Mouse (Mus musculus): ENCODE measurements around the gene Cdk8. TPM values are rescaled to one million over a fixed set of nuclear protein-coding genes. Genes with fewer than 3 reads are reported as not detected.

The Cdk8 gene
- polyA plus RNA-seq, 1 experiment from 2014 or later, result 19.6 TPM

- H3K4me1 ChIP-seq, result peaks cover 23% of the 10 kb centered on the region
- no peaks in the 10 kb centered on the region for H3K9me3 ChIP-seq
- DNase-seq (ENCODE audit: low spot score), result no peak
- WGBS, result 90% methylated on average over 3 of the region's 3 CpGs
- no peak overlapping the region for H3K27ac ChIP-seq
- no peaks in the 10 kb centered on the region for H3K27me3 ChIP-seq (ENCODE audit: insufficient read depth, poor library complexity, severe bottlenecking)
- 0 out of 2 replicates have a peak, but pooled peaks cover 3% of the 10 kb centered on the region for H3K36me3 ChIP-seq
- H3K4me3 ChIP-seq, result no peak overlapping the region
These were observed 10.2 kb downstream of the Cdk8 start for GRCm38 (mm10) chr5:146241202-146241601.

GRCm38 (mm10) chr5:146245193-146245592 is 14.2 kb downstream of the Cdk8 start:
- H3K4me1 ChIP-seq, result peaks cover 27% of the 10 kb centered on the region
- WGBS, result 87% methylated on average over 4 of the region's 4 CpGs
- peaks cover 6% of the 10 kb centered on the region; the same call in 1 of the 2 replicates for H3K36me3 ChIP-seq
- H3K27ac ChIP-seq, result no peak overlapping the region
- DNase-seq (ENCODE audit: low spot score), result no peak
- no peaks in the 10 kb centered on the region for H3K27me3 ChIP-seq (ENCODE audit: insufficient read depth, poor library complexity, severe bottlenecking)
- no peak overlapping the region for H3K4me3 ChIP-seq
- no peaks in the 10 kb centered on the region for H3K9me3 ChIP-seq

GRCm38 (mm10) chr5:146245646-146246370 is 14.8 kb downstream of the Cdk8 start:
- H3K36me3 ChIP-seq, result peaks cover 6% of the 10 kb centered on the region; the same call in 1 of the 2 replicates
- DNase-seq (ENCODE audit: low spot score), result no peak
- H3K27me3 ChIP-seq (ENCODE audit: insufficient read depth, poor library complexity, severe bottlenecking), result no peaks in the 10 kb centered on the region
- 89% methylated on average over 7 of the region's 7 CpGs for WGBS
- H3K27ac ChIP-seq, result no peak overlapping the region
- no peaks in the 10 kb centered on the region for H3K9me3 ChIP-seq
- H3K4me3 ChIP-seq, result no peak overlapping the region
- H3K4me1 ChIP-seq, result peaks cover 33% of the 10 kb centered on the region

- DNase-seq (ENCODE audit: low spot score), result no peak
- Histone ChIP-seq H3K4me3 (no peak overlapping the region), H3K27ac (no peak overlapping the region), H3K9me3 (no peaks in the 10 kb centered on the region), H3K27me3 (ENCODE audit: insufficient read depth, poor library complexity, severe bottlenecking) (no peaks in the 10 kb centered on the region), H3K36me3 (peaks cover 6% of the 10 kb centered on the region; the same call in 1 of the 2 replicates), H3K4me1 (peaks cover 39% of the 10 kb centered on the region)
- WGBS, result 96% methylated on average over 1 of the region's 1 CpGs
These were observed 15.4 kb downstream of the Cdk8 start for GRCm38 (mm10) chr5:146246386-146246785.

- peaks cover 6% of the 10 kb centered on the region; the same call in 1 of the 2 replicates for H3K36me3 ChIP-seq
- WGBS, result 64% methylated on average over 5 of the region's 5 CpGs
- peaks cover 45% of the 10 kb centered on the region for H3K4me1 ChIP-seq
- H3K27ac ChIP-seq, result no peak overlapping the region
- no peaks in the 10 kb centered on the region for H3K27me3 ChIP-seq (ENCODE audit: insufficient read depth, poor library complexity, severe bottlenecking)
- H3K4me3 ChIP-seq, result no peak overlapping the region
- DNase-seq (ENCODE audit: low spot score), result no peak
- H3K9me3 ChIP-seq, result no peaks in the 10 kb centered on the region
These were observed 16.7 kb downstream of the Cdk8 start for GRCm38 (mm10) chr5:146247709-146248108.

GRCm38 (mm10) chr5:146248746-146249145 is 17.7 kb downstream of the Cdk8 start:
- DNase-seq (ENCODE audit: low spot score), result no peak
- WGBS, result 86% methylated on average over 10 of the region's 10 CpGs
- H3K36me3 ChIP-seq, result peaks cover 6% of the 10 kb centered on the region; the same call in 1 of the 2 replicates

GRCm38 (mm10) chr5:146250369-146251075 is 19.5 kb downstream of the Cdk8 start:
- no peak overlapping the region; the same call in 1 of the 2 replicates for H3K4me3 ChIP-seq
- 33% methylated on average over 12 of the region's 12 CpGs for WGBS
- peak overlapping the region; percentile 39; the same call in 1 of the 2 replicates for H3K27ac ChIP-seq
- H3K27me3 ChIP-seq (ENCODE audit: insufficient read depth, poor library complexity, severe bottlenecking), result no peaks in the 10 kb centered on the region
- H3K9me3 ChIP-seq, result no peaks in the 10 kb centered on the region
- DNase-seq (ENCODE audit: low spot score), result peak; percentile 79
- peaks cover 36% of the 10 kb centered on the region for H3K4me1 ChIP-seq
- peaks cover 6% of the 10 kb centered on the region; the same call in 1 of the 2 replicates for H3K36me3 ChIP-seq

More at GRCm38 (mm10) chr5:146248746-146249145, 17.7 kb downstream of the Cdk8 start:
- Histone ChIP-seq H3K27me3 (ENCODE audit: insufficient read depth, poor library complexity, severe bottlenecking) (no peaks in the 10 kb centered on the region), H3K4me3 (no peak overlapping the region), H3K9me3 (no peaks in the 10 kb centered on the region), H3K4me1 (peaks cover 36% of the 10 kb centered on the region), H3K27ac (no peak overlapping the region)

- Histone ChIP-seq H3K27me3 (ENCODE audit: insufficient read depth, poor library complexity, severe bottlenecking) (no peaks in the 10 kb centered on the region), H3K27ac (no peak overlapping the region), H3K36me3 (peaks cover 6% of the 10 kb centered on the region; the same call in 1 of the 2 replicates), H3K4me1 (peaks cover 31% of the 10 kb centered on the region), H3K9me3 (no peaks in the 10 kb centered on the region), H3K4me3 (no peak overlapping the region)
- WGBS, result 79% methylated on average over 5 of the region's 5 CpGs
- DNase-seq (ENCODE audit: low spot score), result no peak
These were observed 20.8 kb downstream of the Cdk8 start for GRCm38 (mm10) chr5:146251663-146252429.

GRCm38 (mm10) chr5:146253644-146254043 is 22.6 kb downstream of the Cdk8 start:
- H3K36me3 ChIP-seq, result peaks cover 10% of the 10 kb centered on the region
- 74% methylated on average over 5 of the region's 5 CpGs for WGBS
- H3K27ac ChIP-seq, result no peak overlapping the region
- DNase-seq (ENCODE audit: low spot score), result no peak
- no peaks in the 10 kb centered on the region for H3K27me3 ChIP-seq (ENCODE audit: insufficient read depth, poor library complexity, severe bottlenecking)
- peaks cover 26% of the 10 kb centered on the region for H3K4me1 ChIP-seq
- no peak overlapping the region for H3K4me3 ChIP-seq
- no peaks in the 10 kb centered on the region for H3K9me3 ChIP-seq

GRCm38 (mm10) chr5:146260003-146260402 is 29.0 kb downstream of the Cdk8 start:
- H3K36me3 ChIP-seq, result peaks cover 24% of the 10 kb centered on the region
- H3K4me3 ChIP-seq, result no peak overlapping the region
- H3K4me1 ChIP-seq, result 0 out of 2 replicates have a peak, but pooled peaks cover 3% of the 10 kb centered on the region
- no peak overlapping the region for H3K27ac ChIP-seq
- WGBS, result 33% methylated on average over 9 of the region's 9 CpGs
- no peak for DNase-seq (ENCODE audit: low spot score)
- H3K9me3 ChIP-seq, result no peaks in the 10 kb centered on the region
- no peaks in the 10 kb centered on the region for H3K27me3 ChIP-seq (ENCODE audit: insufficient read depth, poor library complexity, severe bottlenecking)

GRCm38 (mm10) chr5:146265934-146266591 is 35.0 kb downstream of the Cdk8 start:
- Histone ChIP-seq H3K27ac (no peak overlapping the region), H3K36me3 (peaks cover 22% of the 10 kb centered on the region; the same call in 1 of the 2 replicates), H3K4me1 (peaks cover 9% of the 10 kb centered on the region; the same call in 1 of the 2 replicates), H3K9me3 (no peaks in the 10 kb centered on the region), H3K27me3 (ENCODE audit: insufficient read depth, poor library complexity, severe bottlenecking) (no peaks in the 10 kb centered on the region), H3K4me3 (no peak overlapping the region)
- 73% methylated on average over 5 of the region's 6 CpGs for WGBS
- DNase-seq (ENCODE audit: low spot score), result no peak

- peaks cover 25% of the 10 kb centered on the region for H3K36me3 ChIP-seq
- peaks cover 9% of the 10 kb centered on the region; the same call in 1 of the 2 replicates for H3K4me1 ChIP-seq
- no peak for DNase-seq (ENCODE audit: low spot score)
- 95% methylated on average over 7 of the region's 7 CpGs for WGBS
- no peak overlapping the region for H3K4me3 ChIP-seq
- H3K27ac ChIP-seq, result no peak overlapping the region
- H3K9me3 ChIP-seq, result no peaks in the 10 kb centered on the region
- H3K27me3 ChIP-seq (ENCODE audit: insufficient read depth, poor library complexity, severe bottlenecking), result no peaks in the 10 kb centered on the region
These were observed 36.7 kb downstream of the Cdk8 start for GRCm38 (mm10) chr5:146267776-146268175.

Measured in heart, embryonic 10.5 days (tissue).